In the genomic region with DNA sequence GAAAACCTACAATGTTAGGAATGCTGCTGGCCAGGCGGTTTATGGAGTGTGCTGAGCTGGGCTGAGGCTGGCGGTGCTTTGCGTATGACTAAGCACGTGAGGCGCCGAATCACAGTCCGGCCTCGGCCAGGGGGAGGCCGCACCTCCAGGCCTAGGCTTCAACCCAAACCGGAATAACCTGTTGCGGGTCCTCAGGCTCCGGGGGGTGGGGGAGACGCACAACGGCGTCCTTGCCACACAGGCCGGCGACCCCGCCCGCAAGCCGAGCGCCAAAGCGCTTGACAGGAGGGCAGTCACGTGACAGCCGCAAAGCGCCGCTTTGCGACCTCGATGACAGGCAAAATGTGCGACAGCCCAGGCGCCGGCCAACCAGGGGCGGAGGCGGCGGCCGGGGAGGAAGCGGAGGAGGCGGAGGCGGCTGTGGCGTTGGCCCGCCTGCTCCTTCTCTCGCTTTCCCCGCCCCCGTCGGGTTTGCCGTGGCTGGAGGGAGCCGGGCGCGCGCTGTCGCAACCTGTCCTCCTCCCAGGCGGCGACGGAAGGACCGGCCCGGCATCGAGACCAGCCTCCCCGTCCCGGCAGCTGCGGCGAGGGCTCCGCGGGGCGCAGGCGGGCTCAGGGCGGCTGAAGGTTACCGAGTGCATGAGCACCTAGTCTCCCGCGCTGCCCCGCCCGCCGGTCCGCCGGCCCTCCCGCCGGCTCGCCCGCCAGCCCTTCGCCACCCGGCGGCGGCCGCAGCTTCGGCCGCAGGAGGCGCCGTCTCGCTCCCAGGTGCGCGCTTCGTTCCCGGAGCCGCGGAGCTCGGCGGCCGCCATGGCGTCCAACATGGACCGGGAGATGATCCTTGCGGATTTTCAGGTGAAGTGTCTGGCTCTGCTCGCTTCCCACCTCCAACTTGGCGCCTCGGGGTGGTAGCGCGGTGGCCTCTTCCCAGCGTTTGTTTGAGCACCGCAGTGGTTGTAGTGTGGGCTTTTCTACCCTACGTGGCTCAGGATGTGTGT, we compare ENCODE assay signal across 8 mouse cellular contexts. TPM values are rescaled to one million over a fixed set of nuclear protein-coding genes. Genes with fewer than 3 reads are reported as not detected.
DNase-seq lines count a peak whose midpoint lies in the region; ATAC-seq and TF ChIP-seq lines count a peak whose summit lies in the region.

Gene Faf1 (plus strand): TSS at position 371 of the 998 bp plus-strand sequence.

- TF ChIP-seq CTCF in G1E (IDR thresholded peaks at IDR 0.05; ENCODE audit: low read depth, low read length) = no peak

- intact Hi-C loops in heart, postnatal 36 days (cut with DNase I) = loop anchor here (1.0 to 2.0 kb wide), 2 partner anchors 10 to 396 kb away; partner anchors contain the start of gene Eps15

- peak within 1 kb of the TSS; percentile 85 for H3K9ac ChIP-seq in forebrain, embryonic 16.5 days (replicated peaks; ENCODE audit: low read depth, low read length)
- H3K9ac ChIP-seq in lung, embryonic 15.5 days = peak within 1 kb of the TSS; percentile 82

- peak within 1 kb of the TSS; percentile 80 for H3K4me2 ChIP-seq in forebrain, embryonic 16.5 days (ENCODE audit: low read length)
- H3K4me2 ChIP-seq in lung, embryonic 15.5 days = peak within 1 kb of the TSS; percentile 64

- peaks cover 28% of the 10 kb centered on the region for H3K4me1 ChIP-seq in G1E (ENCODE audit: insufficient read depth, low read depth, low read length)
- peaks cover 9% of the 10 kb centered on the region for H3K4me1 ChIP-seq in forebrain, embryonic 16.5 days (replicated peaks; ENCODE audit: control insufficient read depth, insufficient read depth, low read length)
- H3K4me1 ChIP-seq in lung, embryonic 15.5 days = peaks cover 4% of the 10 kb centered on the region

- under 1% methylated on average over 100 of the region's 107 CpGs for WGBS in forebrain, embryonic 16.5 days
- WGBS in lung, embryonic 15.5 days = under 1% methylated on average over 77 of the region's 107 CpGs

- no peaks in the 10 kb centered on the region for H3K27me3 ChIP-seq in G1E (ENCODE audit: insufficient read depth, low read length)
- H3K27me3 ChIP-seq in forebrain, embryonic 16.5 days (replicated peaks; ENCODE audit: control insufficient read depth, insufficient read depth, low read length) = no peaks in the 10 kb centered on the region
- no peaks in the 10 kb centered on the region for H3K27me3 ChIP-seq in lung, embryonic 15.5 days

- H3K9me3 ChIP-seq in G1E (replicated peaks) = no peaks in the 10 kb centered on the region
- H3K9me3 ChIP-seq in forebrain, embryonic 16.5 days (ENCODE audit: control insufficient read depth, low read length) = no peaks in the 10 kb centered on the region
- no peaks in the 10 kb centered on the region for H3K9me3 ChIP-seq in lung, embryonic 15.5 days

- peak; percentile 85 for ATAC-seq in G1E (ENCODE audit: extremely low read depth, insufficient number of reproducible peaks, low FRiP score, poor library complexity, severe bottlenecking)
- peak; percentile 98 for ATAC-seq in forebrain, embryonic 16.5 days
- peak; percentile 97 for ATAC-seq in lung, embryonic 15.5 days (ENCODE audit: borderline replicate concordance, extremely low read depth, low FRiP score, low TSS enrichment)

- H3K27ac ChIP-seq in forebrain, embryonic 16.5 days (ENCODE audit: low read length) = peak within 1 kb of the TSS; percentile 93
- peak within 1 kb of the TSS; percentile 98 for H3K27ac ChIP-seq in lung, embryonic 15.5 days

- H3K4me3 ChIP-seq in G1E (ENCODE audit: low read depth, low read length) = peak within 1 kb of the TSS; percentile 88
- H3K4me3 ChIP-seq in forebrain, embryonic 16.5 days (replicated peaks; ENCODE audit: low read length) = peak within 1 kb of the TSS; percentile 90
- H3K4me3 ChIP-seq in lung, embryonic 15.5 days = peak within 1 kb of the TSS; percentile 91

- peaks cover 5% of the 10 kb centered on the region for H3K36me3 ChIP-seq in G1E (replicated peaks)
- H3K36me3 ChIP-seq in forebrain, embryonic 16.5 days (ENCODE audit: control insufficient read depth, insufficient read depth) = no peaks in the 10 kb centered on the region
- H3K36me3 ChIP-seq in lung, embryonic 15.5 days = no peaks in the 10 kb centered on the region

- DNase-seq in G1E (ENCODE audit: low spot score) = peak; percentile 91
- DNase-seq in cerebellum, adult 18-20 months = peak; percentile 98 to 99
- DNase-seq in heart, postnatal 36 days = peak; percentile 97 to 98
- DNase-seq in layer of hippocampus, adult 8-10 months (ENCODE audit: low spot score in 2 of 2) = peak; percentile 95 to 97
- DNase-seq in ovary, adult 18-20 months (ENCODE audit: low spot score) = peak; percentile 98
- DNase-seq in thymus, postnatal 0 days (ENCODE audit: low spot score) = peak; percentile 97

RNA-seq across cellular contexts. Expression of gene Faf1, which starts in this region (rescaled TPM):
- total RNA-seq in G1E (2014; fragmentation: Nextera tagmentation) (66.9 and 71.9 TPM in 2 replicates), G1E (2017) (65.0 and 65.8 TPM in 2 replicates)
- 7.1 and 9.5 TPM in 2 replicates for polyA plus RNA-seq in G1E (2012)
- 28.3 and 32.1 TPM in 2 replicates for polyA plus RNA-seq in forebrain, embryonic 16.5 days (2015; fragmentation: Nextera tagmentation; extraction: Ambion mirVana)
- total RNA-seq in heart, postnatal 36 days (2021) = 10 to 100 TPM; 42.4 to 45.3 TPM
- 10 to 100 TPM; 22.9 to 26.6 (median 24.3) TPM for total RNA-seq in layer of hippocampus, adult 8-10 months (2022)
- polyA plus RNA-seq in lung, embryonic 15.5 days (2015; fragmentation: Nextera tagmentation; extraction: Ambion mirVana) = 24.3 and 25.0 TPM in 2 replicates
- polyA plus RNA-seq in thymus, postnatal 0 days (2015; fragmentation: Nextera tagmentation; extraction: Ambion mirVana) = 25.4 and 28.2 TPM in 2 replicates

Comparison
In these comparisons a context has a peak if more than half of its experiments do, and no peak if none do; other contexts are left out.
1. Peak in every context shown above with its lines: DNase-seq, ATAC-seq, H3K4me3 ChIP-seq and H3K27ac ChIP-seq.